Comparison of ENCODE assay signal across 24 mouse cellular contexts in genomic region chr14:106313558-106313957, GRCm38 (mm10).
A peak's percentile ranks its signal among the peaks of the same experiment; 100 is the strongest.
DNase-seq lines count a peak whose midpoint lies in the region; ATAC-seq and TF ChIP-seq lines count a peak whose summit lies in the region.
"Had no signal": no experiment of that assay in that cellular context is flagged by ENCODE, and none has a peak within 500 bp of the region (broad histone marks: within the 10 kb centered on the region; RNA-seq: fewer than 3 reads in every experiment).

No protein-coding gene starts in this region.

- no peaks in the 10 kb centered on the region for H3K27me3 ChIP-seq in kidney, embryonic 16.5 days (ENCODE audit: insufficient read depth, low read length)
- no peaks in the 10 kb centered on the region; the same call in 1 of the 2 replicates for H3K27me3 ChIP-seq in kidney, adult 2 months (replicated peaks; ENCODE audit: control insufficient read depth, insufficient read depth, low read length)
- H3K27me3 ChIP-seq in forebrain, embryonic 12.5 days: no peaks in the 10 kb centered on the region
- H3K27me3 ChIP-seq: intestine, embryonic 15.5 days; midbrain, embryonic 12.5 days had no signal

- H3K4me2 ChIP-seq in kidney, embryonic 16.5 days (replicated peaks; ENCODE audit: low read depth, low read length): no peak overlapping the region
- no peak overlapping the region for H3K4me2 ChIP-seq in forebrain, embryonic 12.5 days
- H3K4me2 ChIP-seq: heart, embryonic 11.5 days; intestine, embryonic 15.5 days; lung, embryonic 14.5 days; midbrain, embryonic 12.5 days had no signal

- TF ChIP-seq POLR2A in kidney, adult 2 months (IDR thresholded peaks at IDR 0.05; ENCODE audit: low read depth, low read length): no peak

- peak; percentile 57 for DNase-seq in heart, adult 11 months
- DNase-seq in heart, postnatal 36 days: no peak
- no peak for DNase-seq in kidney, adult 2 months
- DNase-seq in embryo, embryonic 10 days (ENCODE audit: low spot score): peak; percentile 8
- DNase-seq in mesoderm, embryonic 11.5 days (ENCODE audit: low read depth, low spot score): peak; percentile 33
- DNase-seq in layer of hippocampus, postnatal 10 days (ENCODE audit: low spot score in 2 of 2): no peak
- DNase-seq: adrenal gland, adult 8-10 months; cerebellum, adult 2 months; cerebellum, postnatal 25 days; layer of hippocampus, adult 9-11 months; liver; lung, postnatal 14 days; right cerebral cortex, postnatal 25 days; spleen, adult 18-20 months had no signal

- no peak overlapping the region for H3K4me3 ChIP-seq in kidney, embryonic 16.5 days (ENCODE audit: low read length)
- no peak overlapping the region for H3K4me3 ChIP-seq in kidney, adult 2 months (ENCODE audit: insufficient read depth, low read depth, low read length)
- H3K4me3 ChIP-seq in forebrain, embryonic 12.5 days (replicated peaks): no peak overlapping the region
- H3K4me3 ChIP-seq: intestine, embryonic 15.5 days; midbrain, embryonic 12.5 days had no signal

- intact Hi-C loops in heart, postnatal 36 days (cut with DNase I): no loop called here

- WGBS in kidney, embryonic 16.5 days: 20% methylated on average over 8 of the region's 8 CpGs
- WGBS in kidney, adult 2 months: 35% methylated on average over 8 of the region's 8 CpGs
- WGBS in forebrain, embryonic 12.5 days: 54% methylated on average over 8 of the region's 8 CpGs

- H3K27ac ChIP-seq in kidney, embryonic 16.5 days (ENCODE audit: low read length): 0 out of 2 replicates have a peak overlapping the region, but pooled peaks have one; percentile 12
- H3K27ac ChIP-seq in kidney, adult 2 months (ENCODE audit: insufficient read depth, low read depth, low read length): no peak overlapping the region
- no peak overlapping the region for H3K27ac ChIP-seq in forebrain, embryonic 12.5 days
- H3K27ac ChIP-seq: hindbrain, postnatal 0 days; intestine, embryonic 15.5 days; liver, embryonic 14.5 days; midbrain, embryonic 12.5 days had no signal

- no peaks in the 10 kb centered on the region for H3K9me3 ChIP-seq in kidney, embryonic 16.5 days (ENCODE audit: low read length)
- H3K9me3 ChIP-seq in forebrain, embryonic 12.5 days: no peaks in the 10 kb centered on the region
- H3K9me3 ChIP-seq: intestine, embryonic 15.5 days; midbrain, embryonic 12.5 days had no signal

- peak; percentile 71; the same call in 1 of the 2 replicates for ATAC-seq in kidney, embryonic 16.5 days (ENCODE audit: low FRiP score, low TSS enrichment)
- no peak for ATAC-seq in forebrain, embryonic 12.5 days (ENCODE audit: low FRiP score)
- ATAC-seq: forebrain, embryonic 14.5 days; intestine, embryonic 15.5 days had no signal

- H3K9ac ChIP-seq in kidney, embryonic 16.5 days (replicated peaks; ENCODE audit: low read length): no peak overlapping the region
- no peak overlapping the region for H3K9ac ChIP-seq in forebrain, embryonic 12.5 days
- H3K9ac ChIP-seq: intestine, embryonic 15.5 days; liver, embryonic 14.5 days; lung, embryonic 14.5 days; midbrain, embryonic 12.5 days had no signal

- no peaks in the 10 kb centered on the region for H3K36me3 ChIP-seq in kidney, embryonic 16.5 days (ENCODE audit: insufficient read depth, low read length)
- H3K36me3 ChIP-seq in kidney, adult 2 months (ENCODE audit: control insufficient read depth, insufficient read depth, low read length): no peaks in the 10 kb centered on the region
- H3K36me3 ChIP-seq in forebrain, embryonic 12.5 days (replicated peaks): no peaks in the 10 kb centered on the region
- H3K36me3 ChIP-seq: G1E; intestine, embryonic 15.5 days; midbrain, embryonic 12.5 days had no signal

- peaks cover 16% of the 10 kb centered on the region for H3K4me1 ChIP-seq in kidney, embryonic 16.5 days (ENCODE audit: insufficient read depth, low read length)
- H3K4me1 ChIP-seq in kidney, adult 2 months (ENCODE audit: control insufficient read depth, insufficient read depth, low read length): no peaks in the 10 kb centered on the region
- no peaks in the 10 kb centered on the region for H3K4me1 ChIP-seq in forebrain, embryonic 12.5 days
- H3K4me1 ChIP-seq: intestine, embryonic 15.5 days had no signal

- no peak for TF ChIP-seq CTCF in kidney, adult 2 months (conservative IDR thresholded peaks at IDR 0.05; ENCODE audit: insufficient read depth, insufficient read length, low read depth, low read length)

Comparison
In these comparisons a context has a peak if more than half of its experiments do, and no peak if none do; other contexts are left out.
1. DNase-seq: peak in heart, adult 11 months (single experiment), embryo, embryonic 10 days (single experiment) and mesoderm, embryonic 11.5 days (single experiment); none in heart, postnatal 36 days (0 of 2), kidney, adult 2 months (single experiment) and layer of hippocampus, postnatal 10 days (0 of 2).